Mouse (Mus musculus) central nervous system, embryonic 11.5 days (tissue): ENCODE data around the gene Terf2. TPM values are rescaled to one million over a fixed set of nuclear protein-coding genes. Genes with fewer than 3 reads are reported as not detected.

Experiments used
- polyA plus RNA-seq: library from polyadenylated mRNA; depleted of rRNA; stranded (reverse); fragments of >200 nt; gene quantifications from 2 replicates; pipeline ENCODE4 v1.2.3, GENCODE M21; 2012; rRNA removed

The Terf2 gene
- 40.3 and 41.4 TPM in 2 replicates for polyA plus RNA-seq

GRCm38 (mm10) chr8:107096366-107097036, at the start of gene Terf2:
TSS of gene Terf2 (minus strand) at chr8:107096547.

GRCm38 (mm10) chr8:107065511-107066496, 30.5 kb downstream of the Terf2 start, which contains the start of gene Tmed6:
TSS of gene Tmed6 (minus strand) at chr8:107065644.

GRCm38 (mm10) chr8:107056076-107056972, 40.0 kb downstream of the Terf2 start, which contains the start of the genes Cog8 and Nip7:
TSS of gene Cog8 (minus strand) at chr8:107056689.
TSS of gene Nip7 (plus strand) at chr8:107056877.

GRCm38 (mm10) chr8:107048061-107048941, 48.0 kb downstream of the Terf2 start, which contains the start of gene Pdf:
TSS of gene Pdf (minus strand) at chr8:107048614.

GRCm38 (mm10) chr8:107030650-107031576, 65.4 kb downstream of the Terf2 start, which contains the start of gene Vps4a:
TSS of gene Vps4a (plus strand) at chr8:107031222.

Other genes with a start within 250 kb of the Terf2 start
- gene Has3, start 226.3 kb downstream of the Terf2 start, polyA plus RNA-seq, result 1.1 and 1.5 TPM in 2 replicates
- 37.9 and 51.2 TPM in 2 replicates for gene Utp4, start 202.9 kb downstream of the Terf2 start, polyA plus RNA-seq
- gene Sntb2, start 160.8 kb downstream of the Terf2 start, polyA plus RNA-seq, result 4.7 and 8.9 TPM in 2 replicates
- 42.4 and 53.2 TPM in 2 replicates for gene Vps4a, start 65.3 kb downstream of the Terf2 start, polyA plus RNA-seq
- gene Pdf, start 47.9 kb downstream of the Terf2 start, polyA plus RNA-seq, result 30.3 and 31.2 TPM in 2 replicates
- 28.6 and 41.6 TPM in 2 replicates for gene Cog8, start 39.9 kb downstream of the Terf2 start, polyA plus RNA-seq
- 167 and 191 TPM in 2 replicates for gene Nip7, start 39.7 kb downstream of the Terf2 start, polyA plus RNA-seq
- 0.06 TPM in 1 of 2 replicates, not detected in the other for gene Tmed6, start 30.9 kb downstream of the Terf2 start, polyA plus RNA-seq
- 93.6 and 96.7 TPM in 2 replicates for gene Cyb5b, start 54.1 kb upstream of the Terf2 start, polyA plus RNA-seq
- gene Nfat5, start 196.9 kb upstream of the Terf2 start, polyA plus RNA-seq, result 15.8 and 41.4 TPM in 2 replicates